Mouse (Mus musculus) megakaryocyte, embryonic 14.5 days (primary cell): ENCODE data around the gene Prkd3.

Source experiments
- FLI1 ChIP-seq: IDR thresholded peaks from 2 replicates; pipeline ENCODE4 v1.6.1; 2012; ENCODE audit warnings: low read length, inconsistent platforms, mixed read lengths
- GATA1 ChIP-seq: IDR thresholded peaks from 3 replicates; pipeline ENCODE4 v1.6.1; 2012; ENCODE audit warnings: mixed read lengths, low read length, inconsistent platforms, borderline replicate concordance

GRCm38 (mm10) chr17:78983736-78984135, 36.9 kb downstream of the Prkd3 start:
- TF ChIP-seq GATA1, result no peak
- no peak for TF ChIP-seq FLI1
